Mouse (Mus musculus) gastrocnemius, postnatal 4 days (tissue): ENCODE results near the gene Crygc. TPM values are rescaled to one million over a fixed set of nuclear protein-coding genes. Genes with fewer than 3 reads are reported as not detected.
A peak's percentile ranks its signal among the peaks of the same experiment; 100 is the strongest.
"Not testable (repeated sequence)": the region's sequence is repeated elsewhere in the genome, so short reads cannot be mapped to it uniquely, and the experiment has no call there.

ENCODE experiments used
- DNase-seq, 2 experiments: peaks; one replicate each; pipeline ENCODE4 v3.0.0; 2021 to 2022; ENCODE audit warnings: low spot score in 2 of 2, mixed read lengths in 2 of 2
- total RNA-seq, 2 experiments: library from RNA; stranded (reverse); gene quantifications; 2 replicates each; pipeline ENCODE4 v1.2.3; 2021

The Crygc gene
- total RNA-seq, 2 experiments from 2014 or later: not detected

GRCm38 (mm10) chr1:65063352-65063751 lies 10.1 kb downstream of the Crygc start, which contains the start of gene Crygd:
Gene Crygd, minus strand, starts transcription at chr1:65063452.
- no peak for DNase-seq

- no peak for DNase-seq
Measured at GRCm38 (mm10) chr1:65052140-65052539, 21.3 kb downstream of the Crygc start.

DNA sequence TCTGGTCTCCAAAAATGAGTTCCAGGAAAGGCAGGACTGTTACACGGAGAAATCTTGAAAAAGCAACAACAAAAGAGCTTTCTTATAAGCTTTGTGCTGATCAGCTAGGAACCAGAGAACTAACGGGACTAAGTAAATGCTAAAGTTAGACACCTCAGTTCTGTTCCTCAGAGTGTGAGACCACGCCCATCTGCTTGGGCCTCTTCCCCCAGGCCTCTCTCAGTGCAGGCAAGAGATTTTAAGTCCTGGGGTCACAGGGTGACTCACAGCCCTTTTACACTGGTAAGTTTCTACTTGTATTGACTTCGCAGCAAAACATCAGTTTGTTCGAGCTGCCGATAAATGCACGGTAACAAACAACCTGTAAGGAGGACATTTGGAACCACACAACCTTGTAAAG lies 21.8 kb downstream of the Crygc start:
- DNase-seq: no peak

GRCm38 (mm10) chr1:65050952-65051351 lies 22.5 kb downstream of the Crygc start, which contains the start of gene Cryge:
Gene Cryge, minus strand, starts transcription at chr1:65051149.
- not testable (repeated sequence) for DNase-seq

GRCm38 (mm10) chr1:65048781-65049180 lies 24.7 kb downstream of the Crygc start:
- peak in 1 of 2 experiments; percentile 45 for DNase-seq

GRCm38 (mm10) chr1:65046401-65047109 lies 26.9 kb downstream of the Crygc start:
- no peak for DNase-seq

DNA sequence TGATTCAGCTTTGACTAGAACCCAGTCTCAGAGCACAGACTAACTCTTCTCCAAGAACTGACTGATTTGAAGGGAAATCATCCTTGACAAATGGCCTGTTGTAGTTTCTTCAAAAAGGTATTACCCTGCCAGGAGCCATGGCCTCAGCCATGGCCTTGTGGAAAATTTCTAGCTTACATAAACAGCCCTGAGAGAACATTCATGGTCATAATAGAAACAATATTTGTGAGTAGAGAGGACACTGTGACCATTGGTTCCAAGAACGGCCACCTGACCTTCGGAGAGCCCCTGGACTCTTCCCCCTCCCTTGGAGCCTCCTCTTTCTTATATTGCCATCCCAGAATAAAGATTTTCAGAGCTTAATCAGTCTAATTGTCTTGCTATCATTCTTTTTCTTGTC lies 30.1 kb downstream of the Crygc start:
- DNase-seq: no peak

GRCm38 (mm10) chr1:65041837-65042236 lies 31.7 kb downstream of the Crygc start:
- no peak for DNase-seq

- DNase-seq: no peak
Measured at GRCm38 (mm10) chr1:65040806-65041205, 32.7 kb downstream of the Crygc start.

- DNase-seq: no peak
Measured at GRCm38 (mm10) chr1:65039679-65040078, 33.8 kb downstream of the Crygc start.

- no peak for DNase-seq
Measured at GRCm38 (mm10) chr1:65037542-65037941, 35.9 kb downstream of the Crygc start.

GRCm38 (mm10) chr1:65035513-65035912 lies 38.0 kb downstream of the Crygc start:
- DNase-seq: no peak

DNA sequence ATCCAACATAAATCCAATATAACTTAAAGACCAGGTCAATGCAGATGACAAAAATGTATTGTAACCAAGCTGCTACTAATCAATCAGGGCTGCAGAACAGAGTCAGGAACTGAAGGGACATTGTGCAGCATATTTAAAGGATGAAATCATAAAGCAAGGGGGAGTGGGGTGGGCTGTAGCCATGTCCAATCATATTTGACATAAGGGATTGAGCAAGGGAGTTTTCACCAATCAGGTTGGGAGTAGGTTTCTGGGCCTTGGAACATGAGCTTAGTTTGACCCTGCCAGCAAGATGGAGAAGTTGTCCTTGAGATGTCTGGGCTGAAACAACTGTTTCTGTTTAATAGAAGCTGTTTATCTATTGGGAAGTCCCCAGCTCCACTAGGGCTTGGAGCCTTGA lies 40.8 kb downstream of the Crygc start, which contains the start of gene Akr1cl:
Akr1cl (minus strand) TSS at position 119 of the 400 bp plus-strand sequence.
- no peak for DNase-seq

DNA sequence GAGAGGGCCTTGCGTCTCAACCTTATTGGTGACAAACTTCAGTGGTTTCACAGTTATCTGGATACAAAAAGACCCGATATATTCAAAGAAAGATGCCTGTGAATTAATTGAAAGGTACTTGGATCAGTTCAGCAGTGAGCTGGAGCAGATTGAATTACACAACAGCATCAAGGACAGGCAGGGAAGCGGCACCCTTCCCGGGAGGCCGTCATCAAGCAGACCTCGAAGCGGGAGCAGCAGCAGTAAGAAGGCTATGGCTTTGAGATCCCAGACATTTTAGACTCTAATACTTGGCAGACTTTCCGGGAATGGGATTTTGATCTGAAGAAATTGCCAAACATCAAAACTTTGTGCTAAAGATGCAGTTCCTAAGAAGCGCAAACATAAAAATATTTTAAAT lies 45.3 kb downstream of the Crygc start:
- DNase-seq: no peak

Other genes with a start within 250 kb of the Crygc start
- gene Plekhm3, start 116.9 kb downstream of the Crygc start, total RNA-seq: 1 to 10 TPM; 6.5 to 7.0 TPM
- gene Akr1cl, start 40.9 kb downstream of the Crygc start, total RNA-seq: not detected
- not detected for gene Cryge, start 22.5 kb downstream of the Crygc start, total RNA-seq
- not detected for gene Crygd, start 10.2 kb downstream of the Crygc start, total RNA-seq
- not detected for gene Crygb, start 8.6 kb upstream of the Crygc start, total RNA-seq
- gene Cryga, start 29.7 kb upstream of the Crygc start, total RNA-seq: not detected
- gene Gm28845, start 45.9 kb upstream of the Crygc start, total RNA-seq: not detected
- not detected for gene D630023F18Rik, start 49.5 kb upstream of the Crygc start, total RNA-seq
- 10 to 100 TPM; 58.4 to 60.6 TPM for gene Idh1, start 112.8 kb upstream of the Crygc start, total RNA-seq
- gene Pikfyve, start 113.0 kb upstream of the Crygc start, total RNA-seq: 10 to 100 TPM; 16.4 to 18.6 TPM
- gene Pth2r, start 208.4 kb upstream of the Crygc start, total RNA-seq: not detected